Mouse (Mus musculus) c-Kit-positive CD71-positive TER-119-positive erythroid progenitor cells, embryonic 14.5 days (primary cell): Measurements from ENCODE around the gene Ewsr1.
"Not testable (repeated sequence)": the region's sequence is repeated elsewhere in the genome, so short reads cannot be mapped to it uniquely, and the experiment has no call there.

Source experiments
- DNase-seq: peaks from one replicate; pipeline ENCODE4 v3.0.0-alpha.2; 2013; ENCODE audit warnings: low spot score

Gene Ewsr1

DNA sequence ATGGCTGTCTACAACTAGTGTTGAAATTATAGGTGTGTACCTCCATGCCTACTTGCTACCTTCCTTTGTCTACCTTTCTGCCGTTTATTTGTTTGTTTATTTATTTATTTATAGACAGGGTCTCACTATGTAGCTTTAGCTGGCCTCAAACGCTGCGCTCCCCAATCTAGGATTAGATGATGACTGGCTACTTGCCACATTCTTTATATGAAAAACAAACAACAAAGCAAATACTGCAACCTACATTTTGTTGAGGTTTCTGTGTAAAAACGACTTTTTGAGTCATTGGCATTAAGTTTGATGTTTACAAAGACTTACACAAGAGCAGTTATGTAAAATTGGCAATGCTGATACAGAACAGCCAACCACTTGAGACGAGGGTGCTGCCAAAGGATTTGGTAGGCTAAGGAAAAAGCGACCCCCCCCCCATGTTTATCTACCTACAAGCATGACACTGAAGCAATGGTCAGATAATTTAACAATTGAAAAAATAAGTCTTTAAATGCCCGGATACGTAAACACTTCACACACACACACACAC, 2.5 kb downstream of the Ewsr1 start:
- no peak for DNase-seq

- no peak for DNase-seq
Observed at GRCm38 (mm10) chr11:5095877-5096276, 3.2 kb downstream of the Ewsr1 start.

DNA sequence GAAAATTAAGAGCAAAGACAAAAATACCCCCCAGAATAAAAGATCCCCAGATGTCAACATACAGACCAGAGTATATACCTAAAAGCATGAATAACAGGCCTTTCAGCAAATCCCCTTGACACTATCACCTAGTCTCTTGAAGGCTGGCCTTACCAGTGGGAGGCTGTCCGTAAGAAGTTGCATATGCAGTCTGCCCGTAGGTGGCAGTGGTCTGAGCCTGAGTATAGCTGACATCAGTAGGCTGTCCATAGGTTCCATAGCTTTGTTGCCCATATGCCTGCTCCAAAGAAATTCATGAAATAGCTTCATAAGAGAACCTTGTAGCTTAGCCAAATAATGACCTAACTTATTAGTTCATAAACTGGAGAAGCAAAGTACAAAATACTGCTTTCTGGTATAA, 7.4 kb downstream of the Ewsr1 start:
- no peak for DNase-seq

GRCm38 (mm10) chr11:5089147-5089546, 9.9 kb downstream of the Ewsr1 start:
- DNase-seq: no peak

DNA sequence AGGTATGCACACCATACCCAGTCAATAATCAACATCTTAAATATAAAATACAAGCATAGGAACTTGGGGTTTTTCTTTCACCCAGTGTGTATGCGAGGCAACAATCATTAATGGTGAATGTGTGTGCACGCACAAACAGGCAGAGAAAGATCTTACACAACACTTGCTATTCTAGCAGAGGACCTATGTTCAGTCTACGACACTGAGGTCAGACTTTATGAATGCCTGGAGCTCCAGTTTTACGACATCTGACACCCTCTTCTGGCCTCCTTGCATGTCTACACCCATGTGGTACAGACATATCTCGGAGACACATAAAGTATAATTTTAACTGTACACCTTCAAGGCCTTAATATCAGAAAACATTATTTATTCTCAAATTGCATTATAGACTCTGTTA, 22.2 kb downstream of the Ewsr1 start:
- not testable (repeated sequence) for DNase-seq

DNA sequence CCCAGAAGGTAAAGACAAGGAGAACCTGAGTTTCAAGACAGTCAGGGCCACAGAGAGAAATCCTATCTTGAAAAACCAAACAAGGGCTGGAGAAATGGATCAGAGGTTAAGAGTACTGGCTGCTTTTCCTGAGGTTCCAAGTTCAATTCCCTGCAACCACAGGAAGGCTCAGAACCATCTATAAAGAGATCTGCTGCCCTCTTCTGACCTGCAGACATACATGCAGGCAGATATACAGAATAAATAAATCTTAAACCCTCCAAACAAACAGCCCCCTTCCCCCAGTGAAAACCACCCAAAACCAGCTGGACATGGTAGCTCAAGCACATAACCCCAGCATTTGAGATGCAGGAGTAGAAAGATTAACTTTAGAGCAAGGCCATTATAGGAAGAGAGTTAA, 23.3 kb downstream of the Ewsr1 start:
- DNase-seq: no peak

- no peak for DNase-seq
Observed at GRCm38 (mm10) chr11:5074882-5075281, 24.2 kb downstream of the Ewsr1 start.

DNA sequence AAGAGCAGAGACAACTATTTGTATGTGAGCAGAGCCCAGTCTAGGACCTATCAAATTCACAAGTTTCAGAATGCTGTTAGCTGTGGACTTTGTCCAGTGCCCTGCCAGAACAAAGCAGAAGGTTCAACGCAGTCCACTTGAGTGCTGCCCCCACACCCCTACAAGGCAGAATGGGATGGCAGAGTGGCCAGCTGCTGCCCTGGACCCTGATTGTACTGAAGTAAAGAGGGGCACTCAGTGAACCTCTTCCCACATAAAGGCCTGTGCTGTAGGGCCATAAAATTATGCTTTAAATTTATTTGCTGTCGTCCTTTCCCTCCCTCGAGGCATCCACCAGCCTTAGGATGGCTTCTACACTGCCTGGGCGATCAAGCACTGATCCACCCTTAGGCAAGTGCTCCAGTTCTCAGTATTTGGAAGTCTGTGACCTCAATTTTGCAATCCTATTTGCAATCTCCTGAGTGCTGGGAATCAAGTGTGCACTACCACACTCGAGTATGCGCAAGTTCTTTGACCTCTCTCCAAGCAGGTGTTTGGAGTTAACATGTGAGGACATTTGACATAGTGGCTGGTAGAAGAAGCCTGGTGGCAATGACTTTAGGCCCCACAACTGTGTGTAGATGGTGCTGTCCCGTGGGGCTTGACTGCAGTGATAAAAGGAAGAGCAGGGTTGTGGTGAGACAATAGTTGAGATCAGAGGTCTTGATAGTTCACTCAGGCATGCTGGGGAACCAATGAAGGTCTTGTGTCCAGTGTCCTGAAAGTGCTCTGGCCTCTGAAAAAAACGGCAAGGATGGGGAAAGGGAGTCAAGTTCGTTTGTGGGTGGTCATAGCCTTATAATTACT, 30.7 kb downstream of the Ewsr1 start:
- no peak for DNase-seq

- no peak for DNase-seq
Observed at GRCm38 (mm10) chr11:5067063-5067462, 32.0 kb downstream of the Ewsr1 start.

GRCm38 (mm10) chr11:5065056-5065821, 33.8 kb downstream of the Ewsr1 start, which contains the start of gene Gas2l1:
Gene Gas2l1 (minus strand): TSS chr11:5065327.
- peak; percentile 77 for DNase-seq

GRCm38 (mm10) chr11:5064282-5065055, 34.6 kb downstream of the Ewsr1 start:
- no peak for DNase-seq

DNA sequence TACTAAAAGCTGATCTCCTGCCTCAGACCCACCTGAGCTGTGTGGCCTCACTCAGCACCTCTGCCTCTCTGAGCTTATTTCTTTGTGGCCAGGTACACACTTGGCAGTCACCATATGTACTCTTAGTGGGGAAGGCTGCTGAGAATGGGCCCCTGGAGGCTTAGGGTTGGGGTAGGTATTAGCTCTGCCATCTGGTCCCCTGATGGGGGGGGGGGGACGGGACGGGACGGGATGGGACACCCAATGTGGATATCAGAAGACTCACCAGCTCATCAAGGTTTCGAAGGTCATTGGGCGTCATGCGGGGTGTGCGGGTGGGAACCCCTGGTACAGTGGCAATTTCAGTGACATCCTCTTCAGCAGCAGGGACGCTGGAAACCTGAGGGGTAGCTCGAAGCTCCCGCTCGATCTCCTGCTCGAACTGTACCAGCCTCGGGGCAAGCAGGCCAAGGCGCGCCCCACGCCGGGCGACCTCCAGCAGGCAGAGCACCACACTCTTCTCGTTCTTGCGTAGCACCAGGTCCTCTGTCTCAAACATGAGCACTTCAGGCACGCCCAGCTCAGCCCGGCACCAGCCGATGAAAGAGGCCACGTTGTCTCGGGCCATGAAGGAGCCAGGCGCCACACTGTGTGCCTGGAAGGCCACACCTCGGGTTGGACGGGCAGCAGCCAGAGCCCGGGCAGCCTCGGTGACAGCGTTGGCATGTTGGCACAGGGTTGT, 35.3 kb downstream of the Ewsr1 start:
- no peak for DNase-seq

DNA sequence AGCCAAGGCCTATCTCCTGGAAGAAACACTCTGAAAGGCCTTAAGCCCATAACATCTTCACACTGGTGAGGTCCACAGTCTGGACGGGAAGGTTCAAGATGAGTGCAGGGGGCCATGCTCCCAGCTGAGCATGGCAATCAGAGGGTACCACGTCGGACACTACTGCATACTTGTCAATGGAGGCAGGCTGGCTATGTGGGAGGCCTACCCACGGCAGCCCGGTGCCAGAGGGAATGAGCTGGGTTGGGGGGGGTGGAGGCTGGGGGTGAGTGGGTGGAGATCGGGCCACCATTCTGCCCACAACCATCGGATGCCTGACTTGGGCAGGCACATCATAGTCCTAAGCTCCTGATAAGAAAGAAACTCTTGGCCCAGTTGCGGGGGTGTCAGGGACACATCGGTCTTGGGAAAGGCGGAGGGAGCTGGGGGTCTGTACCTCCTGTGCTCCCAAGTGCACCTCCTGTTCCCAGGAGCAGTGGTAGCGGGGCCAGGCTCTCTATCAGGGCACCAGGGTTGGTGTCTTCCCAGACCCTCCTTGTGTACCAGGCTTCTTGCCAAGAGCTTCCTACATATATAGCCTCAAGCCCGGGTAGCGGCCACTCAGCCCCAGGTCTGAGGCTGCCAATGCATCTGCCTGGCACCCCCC, 36.1 kb downstream of the Ewsr1 start:
- DNase-seq: no peak

DNA sequence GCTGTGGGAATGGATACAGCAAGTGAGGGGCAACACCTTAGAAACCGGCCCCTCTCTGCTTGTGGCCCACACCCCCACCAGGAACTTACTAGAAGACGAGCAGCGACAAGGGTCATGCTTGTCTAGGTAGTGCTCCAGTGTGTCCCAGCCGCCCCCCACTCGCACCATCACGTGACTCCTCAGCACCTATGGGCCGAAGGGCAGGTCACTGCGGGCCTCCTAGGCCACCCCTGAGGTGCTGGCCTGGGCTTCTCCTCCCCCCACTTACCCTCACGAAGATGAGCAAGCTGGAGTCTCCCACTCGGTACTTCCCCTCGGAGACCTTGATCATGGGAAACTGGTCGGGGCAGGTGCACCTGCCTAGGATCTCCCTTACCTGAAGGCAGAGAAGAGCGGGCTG, 36.7 kb downstream of the Ewsr1 start:
- DNase-seq: no peak

DNA sequence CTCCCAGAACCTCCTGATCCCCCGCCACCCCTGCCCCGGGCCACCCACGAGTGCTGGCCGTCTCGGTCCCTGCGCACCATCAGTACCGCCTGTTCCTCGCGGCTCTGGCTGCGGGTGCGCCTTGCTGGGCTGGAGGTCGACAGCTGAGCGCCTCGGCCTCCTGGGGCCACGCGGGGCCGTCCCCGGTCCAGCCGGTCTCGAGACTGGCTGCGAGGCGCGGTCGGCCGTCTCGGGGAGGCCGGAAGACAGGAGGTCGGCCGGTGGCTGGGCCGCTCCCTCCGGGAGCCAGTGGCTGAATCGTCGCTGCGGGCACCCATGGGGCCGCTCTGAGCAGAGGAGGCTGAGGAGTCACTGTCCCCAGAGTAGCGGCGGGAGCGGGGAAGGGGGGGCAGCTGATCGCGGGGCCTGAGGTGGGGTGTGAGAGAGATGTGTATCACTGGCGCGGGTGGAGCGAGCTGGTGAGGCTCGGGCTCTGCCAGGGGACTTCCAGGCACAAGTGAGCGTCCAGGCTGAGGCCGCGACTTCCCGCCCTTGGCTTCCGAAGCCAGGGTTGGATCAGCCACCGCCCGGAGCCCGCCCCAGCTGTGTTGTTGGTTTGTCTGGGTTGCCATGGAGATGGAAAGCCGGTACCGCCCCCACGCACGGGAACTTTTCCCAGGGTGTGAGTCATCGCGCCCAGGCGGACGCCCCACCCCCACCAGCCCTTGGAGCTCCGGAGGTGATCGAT, 37.5 kb downstream of the Ewsr1 start:
- peak; percentile 82 for DNase-seq

DNA sequence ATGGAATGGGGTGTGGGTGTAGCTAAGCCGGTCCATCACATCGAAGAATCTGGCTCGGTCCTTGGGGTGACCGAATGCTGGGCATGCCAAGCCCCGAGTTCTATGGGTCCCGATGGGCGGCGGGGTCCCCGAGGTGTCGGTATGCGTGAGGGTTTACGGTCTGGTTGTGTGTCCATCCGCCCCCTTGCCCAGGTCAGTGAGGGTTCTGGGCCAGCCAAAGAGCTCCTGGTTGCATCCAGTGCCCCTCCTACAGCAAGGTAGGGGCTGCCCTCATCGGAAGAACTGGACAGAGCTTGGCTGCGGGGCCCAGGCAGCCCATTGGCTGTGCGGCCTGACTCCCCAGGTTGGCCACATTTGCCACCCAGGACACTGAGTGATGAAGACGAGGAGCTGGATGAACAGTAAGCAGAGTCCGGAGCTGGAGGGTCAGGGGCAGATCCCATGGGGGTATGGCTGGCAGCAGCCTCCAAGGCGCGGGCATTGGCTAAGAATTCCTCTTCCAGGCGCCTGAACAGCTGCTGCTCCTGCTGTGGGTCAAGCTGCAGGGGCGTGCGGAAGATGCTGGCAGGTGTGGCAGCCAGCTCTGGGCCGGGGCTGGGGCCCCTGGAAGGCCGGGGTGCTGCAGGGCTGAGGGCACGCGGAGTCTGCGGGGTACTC, 38.2 kb downstream of the Ewsr1 start:
- no peak for DNase-seq

- no peak for DNase-seq
Observed at GRCm38 (mm10) chr11:5059704-5060156, 39.3 kb downstream of the Ewsr1 start.

GRCm38 (mm10) chr11:5059230-5059629, 39.8 kb downstream of the Ewsr1 start:
- DNase-seq: no peak

- DNase-seq: no peak
Observed at GRCm38 (mm10) chr11:5058783-5059182, 40.3 kb downstream of the Ewsr1 start.
